Mouse (Mus musculus): ENCODE results near the gene Muc13.

The Muc13 gene

DNA sequence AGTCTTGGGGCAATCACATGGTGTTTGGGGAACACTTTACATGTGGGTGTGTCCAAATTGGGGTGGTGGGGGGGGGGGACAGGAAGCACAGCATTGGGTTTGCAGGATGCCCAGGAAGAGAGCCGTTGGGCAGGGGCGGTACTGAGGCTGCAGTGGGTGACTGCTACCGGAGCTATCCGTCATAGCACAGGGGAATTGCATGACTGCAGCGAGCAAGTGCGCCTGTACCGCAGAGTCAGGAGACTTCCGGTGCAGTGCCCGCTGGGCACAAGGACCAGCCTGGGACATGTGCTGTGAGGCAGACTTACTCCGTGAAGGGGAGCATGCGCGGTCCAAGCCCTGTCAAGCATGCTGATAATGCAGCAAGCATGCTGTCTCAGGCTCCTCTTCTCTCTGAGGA lies 42.2 kb upstream of the Muc13 start:
- no peak for TF ChIP-seq NANOG (IDR thresholded peaks at IDR 0.05; ENCODE audit: borderline replicate concordance, low read length)
- TF ChIP-seq POU5F1 (IDR thresholded peaks at IDR 0.05; ENCODE audit: borderline replicate concordance, low read length) = no peak
- no peak for TF ChIP-seq CTCF (conservative IDR thresholded peaks at IDR 0.05; ENCODE audit: low read length)
- H3K27me3 ChIP-seq (ENCODE audit: insufficient read depth, low read length) = peaks cover 23% of the 10 kb centered on the region
- H3K36me3 ChIP-seq (ENCODE audit: insufficient read depth, low read length) = no peaks in the 10 kb centered on the region
- peak overlapping the region; percentile 69 for H3K4me3 ChIP-seq (replicated peaks; ENCODE audit: low read length)
- H3K4me1 ChIP-seq (replicated peaks; ENCODE audit: low read depth, low read length) = peaks cover 28% of the 10 kb centered on the region
- H3K9me3 ChIP-seq (ENCODE audit: low read length) = no peaks in the 10 kb centered on the region

DNA sequence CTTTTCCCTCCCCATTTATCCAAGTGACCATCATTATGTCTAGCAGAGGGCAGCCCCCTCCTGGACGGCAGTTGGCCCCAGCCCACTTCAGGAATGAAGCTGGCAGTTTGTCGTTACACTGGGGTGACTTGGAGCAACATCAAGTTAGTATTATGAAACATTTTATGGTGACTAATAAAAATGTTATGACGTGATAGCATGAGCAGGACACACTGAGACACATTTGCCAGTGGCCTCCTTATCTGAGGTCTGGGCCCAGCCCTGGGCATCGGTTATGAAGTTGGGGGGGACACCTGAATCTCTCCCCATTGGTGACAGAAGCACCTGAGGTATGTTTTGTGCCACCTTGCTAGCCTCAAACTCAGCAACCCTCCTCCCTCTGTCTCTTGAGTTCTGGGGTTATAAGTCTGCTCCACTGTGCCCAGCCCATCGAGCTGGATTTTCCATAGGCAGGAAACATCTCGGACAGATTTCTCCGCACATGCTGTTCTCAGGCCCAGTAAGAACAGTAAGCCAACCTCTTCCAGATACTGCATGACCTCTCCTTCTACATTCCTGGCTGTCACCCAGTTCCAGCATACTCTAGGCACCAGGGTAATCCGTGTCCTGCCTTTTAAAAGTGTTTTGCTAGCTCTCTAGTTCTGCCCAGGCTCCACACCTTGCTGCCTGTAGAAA lies 40.8 kb upstream of the Muc13 start:
- H3K4me1 ChIP-seq (replicated peaks; ENCODE audit: low read depth, low read length) = peaks cover 28% of the 10 kb centered on the region
- no peaks in the 10 kb centered on the region for H3K36me3 ChIP-seq (ENCODE audit: insufficient read depth, low read length)
- H3K27me3 ChIP-seq (ENCODE audit: insufficient read depth, low read length) = peaks cover 23% of the 10 kb centered on the region
- TF ChIP-seq NANOG (IDR thresholded peaks at IDR 0.05; ENCODE audit: borderline replicate concordance, low read length) (no peak), CTCF (conservative IDR thresholded peaks at IDR 0.05; ENCODE audit: low read length) (no peak), POU5F1 (IDR thresholded peaks at IDR 0.05; ENCODE audit: borderline replicate concordance, low read length) (no peak)
- no peaks in the 10 kb centered on the region for H3K9me3 ChIP-seq (ENCODE audit: low read length)
- H3K4me3 ChIP-seq (replicated peaks; ENCODE audit: low read length) = no peak overlapping the region

DNA sequence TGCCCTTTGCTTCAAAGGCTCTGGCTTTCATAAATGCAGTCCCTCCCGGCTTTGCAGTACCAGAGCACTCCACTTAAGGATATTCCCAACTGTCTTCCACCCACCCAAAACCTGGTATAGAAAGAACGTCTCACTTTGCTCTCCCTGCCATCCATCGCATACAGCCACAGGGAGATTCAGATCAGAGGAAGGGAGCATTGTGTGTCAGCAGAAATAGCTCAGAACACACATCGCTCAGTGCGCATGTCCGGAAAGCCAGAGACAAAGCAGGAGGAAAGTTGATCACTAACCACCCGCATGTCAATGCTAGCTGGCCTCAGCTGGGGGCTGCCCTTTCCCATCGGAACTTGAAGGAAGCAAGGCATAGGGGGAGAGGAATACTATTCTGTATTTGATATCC lies 38.5 kb upstream of the Muc13 start:
- Histone ChIP-seq H3K27me3 (ENCODE audit: insufficient read depth, low read length) (peaks cover 23% of the 10 kb centered on the region), H3K9me3 (ENCODE audit: low read length) (no peaks in the 10 kb centered on the region), H3K36me3 (ENCODE audit: insufficient read depth, low read length) (no peaks in the 10 kb centered on the region), H3K4me3 (replicated peaks; ENCODE audit: low read length) (no peak overlapping the region), H3K4me1 (replicated peaks; ENCODE audit: low read depth, low read length) (peaks cover 33% of the 10 kb centered on the region)
- TF ChIP-seq POU5F1 (IDR thresholded peaks at IDR 0.05; ENCODE audit: borderline replicate concordance, low read length) (no peak), CTCF (conservative IDR thresholded peaks at IDR 0.05; ENCODE audit: low read length) (no peak)

DNA sequence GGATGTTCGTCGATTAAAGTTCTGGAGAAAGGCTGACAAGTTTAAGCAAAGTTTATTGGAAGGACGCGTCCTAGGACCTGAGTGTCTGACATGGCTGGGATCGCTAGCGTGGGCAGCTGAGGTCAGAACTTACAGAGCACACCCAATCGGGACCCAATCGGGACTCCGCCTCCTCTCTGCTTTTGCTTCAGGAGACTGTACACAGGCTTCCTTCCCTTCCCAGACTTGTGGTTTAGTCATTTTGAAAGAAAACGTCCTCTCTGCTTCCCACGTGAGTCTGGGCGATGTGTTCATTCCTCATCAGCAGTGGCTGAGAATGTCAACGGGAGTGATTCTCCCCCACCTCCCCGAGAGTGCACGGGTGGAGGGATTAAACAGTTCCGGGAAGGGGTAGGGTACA lies 37.9 kb upstream of the Muc13 start:
- peaks cover 36% of the 10 kb centered on the region for H3K4me1 ChIP-seq (replicated peaks; ENCODE audit: low read depth, low read length)
- TF ChIP-seq CTCF (conservative IDR thresholded peaks at IDR 0.05; ENCODE audit: low read length) = no peak
- no peak for TF ChIP-seq POU5F1 (IDR thresholded peaks at IDR 0.05; ENCODE audit: borderline replicate concordance, low read length)
- TF ChIP-seq NANOG (IDR thresholded peaks at IDR 0.05; ENCODE audit: borderline replicate concordance, low read length) = no peak
- H3K4me3 ChIP-seq (replicated peaks; ENCODE audit: low read length) = no peak overlapping the region; the same call in 1 of the 2 replicates
- no peaks in the 10 kb centered on the region for H3K9me3 ChIP-seq (ENCODE audit: low read length)
- H3K27me3 ChIP-seq (ENCODE audit: insufficient read depth, low read length) = peaks cover 23% of the 10 kb centered on the region
- H3K36me3 ChIP-seq (ENCODE audit: insufficient read depth, low read length) = no peaks in the 10 kb centered on the region

DNA sequence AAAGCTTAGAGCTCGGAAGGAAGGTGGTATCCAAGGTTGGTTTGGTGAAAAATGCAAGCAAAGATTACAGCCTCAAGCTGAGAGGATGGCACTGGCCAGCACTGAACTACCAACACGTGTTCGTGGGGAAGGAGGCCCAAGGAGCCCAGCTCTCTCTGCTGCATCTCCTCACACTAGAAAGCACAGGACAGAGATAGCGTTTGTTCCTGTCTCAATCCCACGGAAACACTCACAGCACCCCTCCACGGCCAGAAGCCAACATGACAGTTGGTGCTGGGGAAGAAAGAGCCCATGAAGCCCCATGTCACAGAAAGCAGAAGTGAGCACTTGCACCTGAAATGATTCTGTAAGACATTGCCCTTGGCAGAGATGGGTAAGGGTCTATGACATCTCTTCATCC lies 37.4 kb upstream of the Muc13 start:
- TF ChIP-seq CTCF (conservative IDR thresholded peaks at IDR 0.05; ENCODE audit: low read length) = no peak
- TF ChIP-seq NANOG (IDR thresholded peaks at IDR 0.05; ENCODE audit: borderline replicate concordance, low read length) = no peak
- TF ChIP-seq POU5F1 (IDR thresholded peaks at IDR 0.05; ENCODE audit: borderline replicate concordance, low read length) = no peak
- Histone ChIP-seq H3K4me1 (replicated peaks; ENCODE audit: low read depth, low read length) (peaks cover 36% of the 10 kb centered on the region), H3K27me3 (ENCODE audit: insufficient read depth, low read length) (peaks cover 23% of the 10 kb centered on the region), H3K9me3 (ENCODE audit: low read length) (no peaks in the 10 kb centered on the region), H3K4me3 (replicated peaks; ENCODE audit: low read length) (no peak overlapping the region), H3K36me3 (ENCODE audit: insufficient read depth, low read length) (no peaks in the 10 kb centered on the region)

DNA sequence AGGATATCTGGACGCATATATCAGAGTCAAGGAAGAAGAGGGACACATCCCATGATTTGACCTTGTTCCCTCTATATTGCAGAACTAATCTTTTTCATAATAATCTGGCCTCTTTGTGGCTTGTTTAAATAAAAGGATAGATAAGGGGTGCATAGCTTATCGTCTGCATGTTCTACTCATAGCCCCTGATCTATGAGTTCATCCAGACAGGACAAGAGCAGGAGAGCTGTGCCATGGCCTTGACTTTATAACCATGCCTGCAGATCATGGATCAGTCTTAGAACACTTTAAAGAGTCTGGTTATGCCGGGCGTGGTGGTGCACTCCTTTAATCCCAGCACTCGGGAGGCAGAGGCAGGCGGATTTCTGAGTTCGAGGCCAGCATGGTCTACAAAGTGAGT lies 34.6 kb upstream of the Muc13 start:
- Histone ChIP-seq H3K36me3 (ENCODE audit: insufficient read depth, low read length) (no peaks in the 10 kb centered on the region), H3K9me3 (ENCODE audit: low read length) (no peaks in the 10 kb centered on the region), H3K27me3 (ENCODE audit: insufficient read depth, low read length) (peaks cover 17% of the 10 kb centered on the region), H3K4me3 (replicated peaks; ENCODE audit: low read length) (no peak overlapping the region), H3K4me1 (replicated peaks; ENCODE audit: low read depth, low read length) (peaks cover 54% of the 10 kb centered on the region)
- TF ChIP-seq NANOG (IDR thresholded peaks at IDR 0.05; ENCODE audit: borderline replicate concordance, low read length) (no peak), CTCF (conservative IDR thresholded peaks at IDR 0.05; ENCODE audit: low read length) (no peak), POU5F1 (IDR thresholded peaks at IDR 0.05; ENCODE audit: borderline replicate concordance, low read length) (no peak)

DNA sequence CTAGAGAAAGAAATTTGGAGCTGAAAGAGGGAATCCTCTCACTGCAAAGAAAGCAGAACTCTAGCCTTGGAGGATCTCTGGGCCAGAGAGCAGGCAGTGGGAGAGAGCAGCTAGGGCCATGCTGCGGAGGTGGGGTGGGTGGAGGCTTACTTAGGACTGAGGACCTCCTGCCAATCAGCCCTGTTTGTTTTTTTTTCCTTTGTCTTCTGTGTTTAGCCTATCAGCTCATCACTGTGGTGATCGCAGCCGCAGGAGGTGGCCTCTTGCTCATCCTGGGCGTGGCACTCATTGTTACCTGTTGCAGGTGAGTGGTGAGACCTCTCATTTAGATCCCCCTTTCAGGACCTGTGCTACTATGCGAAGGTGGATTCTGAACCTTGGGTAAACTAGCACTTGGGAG lies 33.3 kb upstream of the Muc13 start:
- no peaks in the 10 kb centered on the region for H3K36me3 ChIP-seq (ENCODE audit: insufficient read depth, low read length)
- peaks cover 62% of the 10 kb centered on the region for H3K4me1 ChIP-seq (replicated peaks; ENCODE audit: low read depth, low read length)
- no peaks in the 10 kb centered on the region for H3K9me3 ChIP-seq (ENCODE audit: low read length)
- peaks cover 11% of the 10 kb centered on the region for H3K27me3 ChIP-seq (ENCODE audit: insufficient read depth, low read length)
- TF ChIP-seq CTCF (conservative IDR thresholded peaks at IDR 0.05; ENCODE audit: low read length) = no peak
- no peak for TF ChIP-seq POU5F1 (IDR thresholded peaks at IDR 0.05; ENCODE audit: borderline replicate concordance, low read length)
- TF ChIP-seq NANOG (IDR thresholded peaks at IDR 0.05; ENCODE audit: borderline replicate concordance, low read length) = no peak
- H3K4me3 ChIP-seq (replicated peaks; ENCODE audit: low read length) = peak overlapping the region; percentile 30

DNA sequence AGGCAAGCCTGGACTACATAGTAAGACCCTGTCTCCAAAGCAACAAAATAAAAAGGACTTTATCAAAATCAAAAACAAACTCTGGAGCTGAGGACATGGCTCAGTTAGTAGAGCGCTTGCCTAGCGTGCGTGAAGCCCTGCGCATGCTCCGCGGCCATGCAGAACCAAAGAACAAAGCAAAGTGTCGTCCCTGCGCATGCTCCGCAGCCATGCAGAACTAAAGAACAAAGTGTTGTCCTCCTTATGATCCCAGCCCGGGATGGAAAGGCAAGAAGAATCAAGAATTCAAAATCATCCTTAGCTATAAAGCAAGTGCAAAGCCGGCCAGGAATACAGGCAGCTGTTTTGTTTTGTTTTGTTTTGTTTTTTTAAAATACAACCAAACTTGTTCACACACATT lies 32.8 kb upstream of the Muc13 start:
- Histone ChIP-seq H3K4me1 (replicated peaks; ENCODE audit: low read depth, low read length) (peaks cover 62% of the 10 kb centered on the region), H3K9me3 (ENCODE audit: low read length) (no peaks in the 10 kb centered on the region), H3K27me3 (ENCODE audit: insufficient read depth, low read length) (peaks cover 6% of the 10 kb centered on the region), H3K36me3 (ENCODE audit: insufficient read depth, low read length) (no peaks in the 10 kb centered on the region), H3K4me3 (replicated peaks; ENCODE audit: low read length) (peak overlapping the region; percentile 30)
- TF ChIP-seq CTCF (conservative IDR thresholded peaks at IDR 0.05; ENCODE audit: low read length) = no peak
- TF ChIP-seq NANOG (IDR thresholded peaks at IDR 0.05; ENCODE audit: borderline replicate concordance, low read length) = no peak

All from E14TG2a.4 (cell line).